Mouse (Mus musculus): ENCODE data around the gene Pacrg. TPM values are rescaled to one million over a fixed set of nuclear protein-coding genes. Genes with fewer than 3 reads are reported as not detected.
A peak's percentile ranks its signal among the peaks of the same experiment; 100 is the strongest.

Gene Pacrg
- polyA plus RNA-seq, 1 experiment from 2014 or later = 2.2 TPM

- Histone ChIP-seq H3K9me3 (no peaks in the 10 kb centered on the region), H3K36me3 (no peaks in the 10 kb centered on the region), H3K4me3 (no peak overlapping the region), H3K4me2 (replicated peaks) (no peak overlapping the region), H3K9ac (no peak overlapping the region), H3K27me3 (no peaks in the 10 kb centered on the region), H3K4me1 (peaks cover 25% of the 10 kb centered on the region), H3K27ac (no peak overlapping the region)
- ATAC-seq (ENCODE audit: insufficient number of reproducible peaks, insufficient read depth, low FRiP score, low TSS enrichment) = no peak
- 46% methylated on average over 18 of the region's 18 CpGs for WGBS
Observed at GRCm38 (mm10) chr17:10372001-10372785, 467.9 kb downstream of the Pacrg start.

- Histone ChIP-seq H3K4me1 (peaks cover 25% of the 10 kb centered on the region), H3K27ac (no peak overlapping the region), H3K4me3 (no peak overlapping the region), H3K36me3 (no peaks in the 10 kb centered on the region), H3K9ac (no peak overlapping the region), H3K4me2 (replicated peaks) (no peak overlapping the region), H3K27me3 (no peaks in the 10 kb centered on the region), H3K9me3 (no peaks in the 10 kb centered on the region)
- 54% methylated on average over 8 of the region's 8 CpGs for WGBS
- no peak for ATAC-seq (ENCODE audit: insufficient number of reproducible peaks, insufficient read depth, low FRiP score, low TSS enrichment)
Observed at GRCm38 (mm10) chr17:10371472-10371871, 468.6 kb downstream of the Pacrg start.

GRCm38 (mm10) chr17:10370660-10371130 lies 469.4 kb downstream of the Pacrg start:
- Histone ChIP-seq H3K27me3 (no peaks in the 10 kb centered on the region), H3K27ac (0 out of 2 replicates have a peak overlapping the region, but pooled peaks have one; percentile 23), H3K4me3 (no peak overlapping the region), H3K4me1 (peaks cover 25% of the 10 kb centered on the region), H3K9ac (no peak overlapping the region), H3K4me2 (replicated peaks) (no peak overlapping the region), H3K9me3 (no peaks in the 10 kb centered on the region), H3K36me3 (no peaks in the 10 kb centered on the region)
- no peak for ATAC-seq (ENCODE audit: insufficient number of reproducible peaks, insufficient read depth, low FRiP score, low TSS enrichment)
- 57% methylated on average over 8 of the region's 8 CpGs for WGBS

GRCm38 (mm10) chr17:10369961-10370659 lies 470.0 kb downstream of the Pacrg start:
- no peaks in the 10 kb centered on the region for H3K9me3 ChIP-seq
- H3K4me2 ChIP-seq (replicated peaks) = no peak overlapping the region
- no peaks in the 10 kb centered on the region for H3K36me3 ChIP-seq
- no peak for ATAC-seq (ENCODE audit: insufficient number of reproducible peaks, insufficient read depth, low FRiP score, low TSS enrichment)
- WGBS = 84% methylated on average over 13 of the region's 13 CpGs
- H3K9ac ChIP-seq = no peak overlapping the region
- no peak overlapping the region for H3K27ac ChIP-seq
- H3K4me3 ChIP-seq = no peak overlapping the region
- H3K4me1 ChIP-seq = peaks cover 25% of the 10 kb centered on the region
- H3K27me3 ChIP-seq = no peaks in the 10 kb centered on the region

GRCm38 (mm10) chr17:10367044-10367443 lies 473.1 kb downstream of the Pacrg start:
- Histone ChIP-seq H3K4me3 (no peak overlapping the region), H3K27ac (no peak overlapping the region), H3K9me3 (no peaks in the 10 kb centered on the region), H3K4me2 (replicated peaks) (no peak overlapping the region), H3K36me3 (no peaks in the 10 kb centered on the region), H3K4me1 (0 out of 2 replicates have a peak, but pooled peaks cover 5% of the 10 kb centered on the region), H3K9ac (no peak overlapping the region), H3K27me3 (no peaks in the 10 kb centered on the region)
- WGBS = 68% methylated on average over 5 of the region's 5 CpGs
- no peak for ATAC-seq (ENCODE audit: insufficient number of reproducible peaks, insufficient read depth, low FRiP score, low TSS enrichment)

GRCm38 (mm10) chr17:10366577-10366976 lies 473.5 kb downstream of the Pacrg start:
- no peaks in the 10 kb centered on the region for H3K9me3 ChIP-seq
- H3K36me3 ChIP-seq = no peaks in the 10 kb centered on the region
- H3K4me2 ChIP-seq (replicated peaks) = no peak overlapping the region
- H3K27ac ChIP-seq = no peak overlapping the region
- H3K27me3 ChIP-seq = no peaks in the 10 kb centered on the region
- ATAC-seq (ENCODE audit: insufficient number of reproducible peaks, insufficient read depth, low FRiP score, low TSS enrichment) = no peak
- 0 out of 2 replicates have a peak, but pooled peaks cover 5% of the 10 kb centered on the region for H3K4me1 ChIP-seq
- no peak overlapping the region for H3K4me3 ChIP-seq
- 81% methylated on average over 4 of the region's 4 CpGs for WGBS
- no peak overlapping the region for H3K9ac ChIP-seq

GRCm38 (mm10) chr17:10365501-10366482 lies 474.3 kb downstream of the Pacrg start:
- Histone ChIP-seq H3K4me2 (replicated peaks) (no peak overlapping the region), H3K36me3 (no peaks in the 10 kb centered on the region), H3K4me3 (no peak overlapping the region), H3K27ac (no peak overlapping the region), H3K27me3 (no peaks in the 10 kb centered on the region), H3K9ac (no peak overlapping the region), H3K4me1 (0 out of 2 replicates have a peak, but pooled peaks cover 5% of the 10 kb centered on the region), H3K9me3 (no peaks in the 10 kb centered on the region)
- ATAC-seq (ENCODE audit: insufficient number of reproducible peaks, insufficient read depth, low FRiP score, low TSS enrichment) = no peak
- WGBS = 69% methylated on average over 13 of the region's 13 CpGs

- no peaks in the 10 kb centered on the region for H3K27me3 ChIP-seq
- H3K9me3 ChIP-seq = no peaks in the 10 kb centered on the region
- H3K36me3 ChIP-seq = no peaks in the 10 kb centered on the region
- no peak overlapping the region for H3K27ac ChIP-seq
- H3K4me2 ChIP-seq (replicated peaks) = no peak overlapping the region
- H3K4me3 ChIP-seq = no peak overlapping the region
- 80% methylated on average over 3 of the region's 3 CpGs for WGBS
- no peaks in the 10 kb centered on the region for H3K4me1 ChIP-seq
- no peak for ATAC-seq (ENCODE audit: insufficient number of reproducible peaks, insufficient read depth, low FRiP score, low TSS enrichment)
- H3K9ac ChIP-seq = no peak overlapping the region
Observed at GRCm38 (mm10) chr17:10363151-10363550, 477.0 kb downstream of the Pacrg start.

- Histone ChIP-seq H3K36me3 (no peaks in the 10 kb centered on the region), H3K9me3 (no peaks in the 10 kb centered on the region), H3K4me2 (replicated peaks) (no peak overlapping the region), H3K9ac (no peak overlapping the region), H3K27ac (no peak overlapping the region), H3K4me3 (no peak overlapping the region), H3K27me3 (no peaks in the 10 kb centered on the region), H3K4me1 (no peaks in the 10 kb centered on the region)
- ATAC-seq (ENCODE audit: insufficient number of reproducible peaks, insufficient read depth, low FRiP score, low TSS enrichment) = no peak
- WGBS = 90% methylated on average over 7 of the region's 7 CpGs
Observed at GRCm38 (mm10) chr17:10361882-10362291, 478.2 kb downstream of the Pacrg start.

GRCm38 (mm10) chr17:10360738-10361137 lies 479.4 kb downstream of the Pacrg start:
- no peak overlapping the region for H3K4me3 ChIP-seq
- H3K9ac ChIP-seq = no peak overlapping the region
- H3K9me3 ChIP-seq = no peaks in the 10 kb centered on the region
- H3K27me3 ChIP-seq = no peaks in the 10 kb centered on the region
- H3K36me3 ChIP-seq = no peaks in the 10 kb centered on the region
- H3K4me1 ChIP-seq = peaks cover 3% of the 10 kb centered on the region; the same call in 1 of the 2 replicates
- ATAC-seq (ENCODE audit: insufficient number of reproducible peaks, insufficient read depth, low FRiP score, low TSS enrichment) = no peak
- 79% methylated on average over 4 of the region's 4 CpGs for WGBS
- H3K4me2 ChIP-seq (replicated peaks) = no peak overlapping the region
- H3K27ac ChIP-seq = no peak overlapping the region

GRCm38 (mm10) chr17:10359466-10359865 lies 480.6 kb downstream of the Pacrg start:
- 49% methylated on average over 14 of the region's 14 CpGs for WGBS
- H3K4me2 ChIP-seq (replicated peaks) = no peak overlapping the region
- H3K27me3 ChIP-seq = no peaks in the 10 kb centered on the region
- H3K9ac ChIP-seq = no peak overlapping the region
- peaks cover 4% of the 10 kb centered on the region; the same call in 1 of the 2 replicates for H3K4me1 ChIP-seq
- no peaks in the 10 kb centered on the region for H3K9me3 ChIP-seq
- H3K27ac ChIP-seq = no peak overlapping the region
- H3K4me3 ChIP-seq = no peak overlapping the region
- ATAC-seq (ENCODE audit: insufficient number of reproducible peaks, insufficient read depth, low FRiP score, low TSS enrichment) = no peak
- H3K36me3 ChIP-seq = no peaks in the 10 kb centered on the region

Data from embryonic facial prominence, embryonic 12.5 days (tissue).